Mouse (Mus musculus) C2C12 (cell line): Measurements from ENCODE around the gene Kcnj11. TPM values are rescaled to one million over a fixed set of nuclear protein-coding genes. Genes with fewer than 3 reads are reported as not detected.

ENCODE experiments used
- H3K27me3 ChIP-seq: one replicate; pipeline ENCODE4 v1.6.1; 2011; ENCODE audit not compliant: control insufficient read depth, insufficient read depth, insufficient read length
- H3K36me3 ChIP-seq: one replicate; pipeline ENCODE4 v1.6.1; 2011; ENCODE audit not compliant: control insufficient read depth, insufficient read depth
- H3K4me3 ChIP-seq: one replicate; pipeline ENCODE4 v1.5.1; 2011; ENCODE audit warnings: mild to moderate bottlenecking, control low read depth; ENCODE audit not compliant: poor library complexity, insufficient read depth, severe bottlenecking
- H3K79me2 ChIP-seq: one replicate; pipeline ENCODE4 v1.6.1; 2011; ENCODE audit not compliant: control insufficient read depth, insufficient read depth
- H3K79me3 ChIP-seq: one replicate; pipeline ENCODE4 v1.6.1; 2011; ENCODE audit warnings: low read depth, control low read depth
- H3ac ChIP-seq: one replicate; pipeline ENCODE3; 2011; ENCODE audit warnings: low read depth; ENCODE audit not compliant: control insufficient read depth, insufficient read length
- CEBPB ChIP-seq: IDR thresholded peaks from one replicate; pipeline ENCODE4 v1.6.1; 2011; ENCODE audit warnings: low read depth, mild to moderate bottlenecking, control low read depth, moderate library complexity
- CTCF ChIP-seq: IDR thresholded peaks from one replicate; pipeline ENCODE4 v1.5.1; 2011; ENCODE audit not compliant: control insufficient read depth, insufficient read depth, insufficient read length
- FOSL1 ChIP-seq: IDR thresholded peaks from one replicate; pipeline ENCODE4 v1.8.0; 2011; ENCODE audit warnings: mild to moderate bottlenecking, low read length; ENCODE audit not compliant: poor library complexity, insufficient read depth, severe bottlenecking
- MAX ChIP-seq: IDR thresholded peaks from one replicate; pipeline ENCODE4 v1.6.1; 2011; ENCODE audit warnings: mild to moderate bottlenecking, control low read depth
- MYOD1 ChIP-seq: IDR thresholded peaks from one replicate; pipeline ENCODE4 v1.6.1; 2011; ENCODE audit warnings: low read depth; ENCODE audit not compliant: control insufficient read depth, insufficient read length
- MYOG ChIP-seq: IDR thresholded peaks from one replicate; pipeline ENCODE4 v1.6.1; 2011; ENCODE audit not compliant: control insufficient read depth, insufficient read length; ENCODE audit errors: extremely low read depth
- USF1 ChIP-seq: IDR thresholded peaks from one replicate; pipeline ENCODE4 v1.6.1; 2011; ENCODE audit warnings: low read depth, mild to moderate bottlenecking, control low read depth, moderate library complexity
- polyA plus RNA-seq: library from polyadenylated mRNA; unstranded; fragments of >200 nt; fragmentation: generic; extraction: Trizol; gene quantifications from one replicate; pipeline ENCODE4 v1.2.1, GENCODE M21; 2012; ENCODE audit warnings: missing spikeins

The Kcnj11 gene
- polyA plus RNA-seq, 1 experiment: not detected

GRCm38 (mm10) chr7:46111938-46112337 is 11.4 kb upstream of the Kcnj11 start:
- Histone ChIP-seq H3K4me3 (no peak overlapping the region), H3ac (no peak overlapping the region), H3K36me3 (no peaks in the 10 kb centered on the region), H3K27me3 (peaks cover 66% of the 10 kb centered on the region), H3K79me3 (no peaks in the 10 kb centered on the region), H3K79me2 (no peaks in the 10 kb centered on the region)
- TF ChIP-seq MYOD1: no peak

DNA sequence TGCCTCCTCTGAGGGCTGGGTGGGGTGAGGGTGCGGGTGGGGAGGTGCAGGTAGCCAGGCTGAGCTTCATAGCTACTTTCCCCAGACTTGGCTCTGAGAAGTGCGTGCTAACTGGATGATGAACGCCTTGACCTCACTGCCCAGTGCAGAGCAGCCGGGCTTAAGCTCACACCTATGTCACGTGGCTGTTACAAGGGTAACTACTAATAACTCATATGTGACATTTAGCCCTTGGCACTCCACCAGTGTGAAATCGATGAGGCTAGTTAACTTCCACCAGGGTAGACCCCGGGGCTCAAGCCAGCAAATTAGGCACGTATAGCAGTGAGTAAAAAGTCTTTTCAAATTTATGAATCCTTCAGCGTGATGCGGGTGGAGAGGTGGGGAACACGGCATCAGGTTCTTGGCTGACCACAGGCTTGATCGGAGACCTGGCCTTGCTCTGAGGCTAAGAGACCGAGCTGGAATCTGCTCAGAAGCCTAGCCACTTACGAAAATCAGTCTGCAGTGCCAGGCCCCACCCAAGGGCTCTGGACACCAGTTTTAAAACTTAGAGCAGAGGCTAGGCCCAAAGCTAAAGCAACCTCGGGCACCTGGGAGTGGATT is 10.8 kb upstream of the Kcnj11 start:
- no peak overlapping the region for H3K4me3 ChIP-seq
- H3K36me3 ChIP-seq: no peaks in the 10 kb centered on the region
- H3K27me3 ChIP-seq: peaks cover 72% of the 10 kb centered on the region
- no peak for TF ChIP-seq MYOD1
- no peak for TF ChIP-seq CTCF
- no peak for TF ChIP-seq MAX
- TF ChIP-seq MYOG: no peak
- TF ChIP-seq CEBPB: no peak
- TF ChIP-seq USF1: no peak
- TF ChIP-seq FOSL1: no peak
- H3K79me3 ChIP-seq: no peaks in the 10 kb centered on the region
- no peaks in the 10 kb centered on the region for H3K79me2 ChIP-seq
- no peak overlapping the region for H3ac ChIP-seq

GRCm38 (mm10) chr7:46110079-46110478 is 9.5 kb upstream of the Kcnj11 start:
- Histone ChIP-seq H3K36me3 (no peaks in the 10 kb centered on the region), H3K4me3 (no peak overlapping the region), H3K79me2 (no peaks in the 10 kb centered on the region), H3ac (no peak overlapping the region), H3K27me3 (peaks cover 84% of the 10 kb centered on the region), H3K79me3 (no peaks in the 10 kb centered on the region)
- TF ChIP-seq MYOD1: no peak
- TF ChIP-seq FOSL1: no peak
- no peak for TF ChIP-seq CTCF
- TF ChIP-seq USF1: no peak
- no peak for TF ChIP-seq MAX
- TF ChIP-seq CEBPB: no peak
- TF ChIP-seq MYOG: no peak

DNA sequence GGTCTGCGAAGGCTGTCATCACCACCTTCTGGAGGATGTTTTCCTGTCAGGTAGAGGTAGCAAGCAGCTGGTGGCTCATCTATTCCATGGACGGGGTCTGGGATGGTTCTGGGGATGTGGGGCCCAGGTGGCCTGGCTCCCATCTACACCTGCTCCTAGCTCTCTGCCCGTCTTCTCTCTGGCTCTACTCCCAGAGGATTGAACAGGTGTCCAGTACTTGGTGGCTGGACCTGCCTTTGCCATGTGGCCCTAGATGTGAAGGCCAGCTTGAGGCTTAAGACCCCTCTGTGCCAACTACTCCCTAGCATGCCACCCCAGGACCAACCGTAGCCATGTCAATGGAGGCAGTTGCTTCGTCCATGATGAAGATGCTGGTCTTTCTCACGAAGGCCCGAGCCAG is 4.9 kb upstream of the Kcnj11 start:
- no peaks in the 10 kb centered on the region for H3K36me3 ChIP-seq
- peaks cover 75% of the 10 kb centered on the region for H3K27me3 ChIP-seq
- no peaks in the 10 kb centered on the region for H3K79me3 ChIP-seq
- H3K4me3 ChIP-seq: no peak overlapping the region
- H3ac ChIP-seq: no peak overlapping the region
- H3K79me2 ChIP-seq: no peaks in the 10 kb centered on the region
- TF ChIP-seq CTCF (no peak), FOSL1 (no peak), MYOD1 (no peak), USF1 (no peak), MAX (no peak), MYOG (no peak), CEBPB (no peak)

DNA sequence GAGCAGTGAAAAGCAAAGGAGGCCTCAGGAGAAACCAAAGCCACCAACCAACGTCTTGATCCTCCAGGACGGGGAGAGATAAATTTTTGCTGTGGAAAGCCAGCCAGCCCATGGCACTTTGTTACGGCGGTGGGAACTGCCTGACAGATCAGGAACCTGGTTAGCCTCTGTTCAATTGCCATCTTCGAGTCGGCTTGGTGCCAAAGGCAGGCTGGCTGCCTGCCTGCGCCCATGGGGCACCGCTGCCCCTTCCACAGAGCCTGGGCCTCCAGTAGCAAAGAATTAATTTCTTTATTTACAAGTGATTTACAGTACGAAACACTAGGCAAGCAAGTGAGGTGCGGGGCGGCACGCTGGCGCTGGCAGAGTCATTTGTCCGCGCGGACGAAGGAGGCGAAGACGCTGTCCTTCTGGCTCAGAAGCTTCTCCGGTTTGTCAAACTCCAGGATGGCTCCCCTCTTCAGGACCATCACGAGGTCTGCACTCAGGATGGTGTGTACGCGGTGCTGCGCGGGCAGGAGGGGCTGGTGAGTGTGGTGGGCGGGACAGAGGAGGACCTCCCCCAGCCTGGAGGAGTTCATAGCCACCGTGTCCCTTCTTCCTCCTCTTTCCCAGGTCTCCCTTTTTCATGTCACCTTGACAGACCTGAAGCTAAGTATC is 3.8 kb upstream of the Kcnj11 start:
- Histone ChIP-seq H3K4me3 (no peak overlapping the region), H3K27me3 (peaks cover 74% of the 10 kb centered on the region), H3ac (no peak overlapping the region), H3K79me2 (no peaks in the 10 kb centered on the region), H3K79me3 (no peaks in the 10 kb centered on the region), H3K36me3 (no peaks in the 10 kb centered on the region)
- TF ChIP-seq MYOD1 (no peak), MYOG (no peak), FOSL1 (no peak), CEBPB (no peak), CTCF (no peak)

DNA sequence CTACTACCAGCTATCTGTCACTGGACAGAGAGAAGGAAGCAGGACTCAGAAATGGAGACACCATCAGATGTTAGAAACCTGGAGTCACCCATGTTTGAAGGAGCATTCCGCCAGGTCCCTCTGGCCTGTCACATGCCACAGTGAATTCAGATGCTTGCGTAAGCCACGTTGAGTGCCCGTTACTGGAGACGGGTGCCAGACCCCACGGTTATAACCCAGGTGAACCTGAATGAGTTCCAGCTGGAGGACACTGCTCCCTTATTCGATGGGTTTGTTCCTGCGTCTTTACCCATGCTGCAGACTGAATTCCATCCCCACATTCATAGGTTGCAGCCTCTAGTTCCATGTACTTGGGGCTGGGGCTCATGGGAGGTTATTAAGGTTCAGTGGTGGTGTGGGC is 3.2 kb upstream of the Kcnj11 start:
- H3ac ChIP-seq: no peak overlapping the region
- no peaks in the 10 kb centered on the region for H3K79me2 ChIP-seq
- TF ChIP-seq USF1 (no peak), MAX (no peak), CEBPB (no peak), CTCF (no peak), FOSL1 (no peak), MYOG (no peak), MYOD1 (no peak)
- H3K36me3 ChIP-seq: no peaks in the 10 kb centered on the region
- no peak overlapping the region for H3K4me3 ChIP-seq
- no peaks in the 10 kb centered on the region for H3K79me3 ChIP-seq
- H3K27me3 ChIP-seq: peaks cover 74% of the 10 kb centered on the region
